Mouse (Mus musculus) embryonic fibroblast, embryonic 13.5 days (primary cell): ENCODE data around the gene Cnga4.

Experiments used
- CTCF ChIP-seq: IDR thresholded peaks from 2 replicates; pipeline ENCODE4 v1.5.1; 2011; ENCODE audit warnings: mild to moderate bottlenecking, control low read depth, low read length, moderate library complexity, borderline replicate concordance; ENCODE audit not compliant: insufficient read depth
- POLR2A ChIP-seq: IDR thresholded peaks from 2 replicates; pipeline ENCODE4 v1.6.1; 2011; ENCODE audit warnings: low read depth, mild to moderate bottlenecking, control low read depth, low read length, moderate library complexity

- TF ChIP-seq POLR2A (no peak), CTCF (no peak)
These were observed 24.0 kb upstream of the Cnga4 start for GRCm38 (mm10) chr7:105380329-105380728.
